In the genomic region with DNA sequence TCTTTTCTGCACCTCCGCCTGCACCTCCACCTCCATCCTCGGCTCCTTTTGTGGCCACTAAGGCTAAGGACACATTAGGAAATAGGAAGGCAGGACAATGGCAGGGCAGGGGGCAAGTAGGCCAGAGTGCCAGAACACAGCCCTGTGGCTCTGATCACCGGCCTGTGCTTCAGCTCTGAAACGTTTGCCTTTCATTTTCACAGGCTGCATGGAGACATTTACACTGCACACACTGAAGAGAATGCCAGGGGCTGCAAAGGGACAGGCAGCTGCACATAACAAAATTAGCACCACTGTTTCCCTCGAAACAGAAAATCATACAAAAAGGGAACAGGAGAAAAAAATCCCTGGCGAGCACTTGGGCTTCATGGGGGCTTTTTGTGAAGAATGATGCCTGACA, we compare ENCODE assay signal across 20 mouse cellular contexts.
A peak's percentile ranks its signal among the peaks of the same experiment; 100 is the strongest.
DNase-seq lines count a peak whose midpoint lies in the region; ATAC-seq lines count a peak whose summit lies in the region.
"Had no signal": no experiment of that assay in that cellular context is flagged by ENCODE, and none has a peak within 500 bp of the region (broad histone marks: within the 10 kb centered on the region; RNA-seq: fewer than 3 reads in every experiment).

No protein-coding gene starts in this region.

- H3K36me3 ChIP-seq in midbrain, embryonic 14.5 days (ENCODE audit: control insufficient read depth, insufficient read depth, low read length), result no peaks in the 10 kb centered on the region
- H3K36me3 ChIP-seq in midbrain, embryonic 13.5 days, result no peaks in the 10 kb centered on the region
- H3K36me3 ChIP-seq in hindbrain, embryonic 15.5 days, result no peaks in the 10 kb centered on the region
- no peaks in the 10 kb centered on the region for H3K36me3 ChIP-seq in neural tube, embryonic 15.5 days
- H3K36me3 ChIP-seq: heart, embryonic 15.5 days; liver, embryonic 12.5 days; stomach, embryonic 15.5 days had no signal

- DNase-seq in heart, adult 11 months, result peak; percentile 72
- DNase-seq in heart, postnatal 4 days, result no peak
- no peak for DNase-seq in midbrain, embryonic 14.5 days
- DNase-seq in urinary bladder, postnatal 14 days (ENCODE audit: low spot score), result no peak
- no peak for DNase-seq in cerebellum, postnatal 14 days
- DNase-seq: B cell, adult 2 months; cerebellum, adult 2 months; gastrocnemius, postnatal 25 days; kidney, adult 11 months; kidney, postnatal 10 days; left cerebral cortex, postnatal 4 days; lung, embryonic 14.5 days; lung, postnatal 36 days; retina, postnatal 1 day had no signal

- 17% methylated on average over 6 of the region's 6 CpGs for whole genome bisulfite sequencing in midbrain, embryonic 14.5 days
- 20% methylated on average over 6 of the region's 6 CpGs for WGBS in midbrain, embryonic 13.5 days
- 18% methylated on average over 6 of the region's 6 CpGs for WGBS in hindbrain, embryonic 15.5 days
- WGBS in neural tube, embryonic 15.5 days, result 21% methylated on average over 6 of the region's 6 CpGs

- no peak overlapping the region for H3K4me3 ChIP-seq in midbrain, embryonic 14.5 days (replicated peaks; ENCODE audit: low read depth, low read length)
- H3K4me3 ChIP-seq in midbrain, embryonic 13.5 days (replicated peaks), result no peak overlapping the region
- H3K4me3 ChIP-seq in hindbrain, embryonic 15.5 days, result no peak overlapping the region
- H3K4me3 ChIP-seq in neural tube, embryonic 15.5 days (replicated peaks), result no peak overlapping the region
- H3K4me3 ChIP-seq: heart, embryonic 15.5 days; liver, embryonic 12.5 days; stomach, embryonic 15.5 days had no signal

- no peaks in the 10 kb centered on the region for H3K4me1 ChIP-seq in midbrain, embryonic 14.5 days (ENCODE audit: control insufficient read depth, insufficient read depth, low read length)
- peaks cover 14% of the 10 kb centered on the region for H3K4me1 ChIP-seq in midbrain, embryonic 13.5 days (replicated peaks)
- peaks cover 22% of the 10 kb centered on the region for H3K4me1 ChIP-seq in hindbrain, embryonic 15.5 days (replicated peaks)
- H3K4me1 ChIP-seq in neural tube, embryonic 15.5 days, result peaks cover 10% of the 10 kb centered on the region
- H3K4me1 ChIP-seq: heart, embryonic 15.5 days; liver, embryonic 12.5 days; stomach, embryonic 15.5 days had no signal

- 0 out of 2 replicates have a peak overlapping the region, but pooled peaks have one; percentile 49 for H3K27ac ChIP-seq in midbrain, embryonic 14.5 days (replicated peaks; ENCODE audit: low read depth, low read length)
- no peak overlapping the region for H3K27ac ChIP-seq in midbrain, embryonic 13.5 days
- 0 out of 2 replicates have a peak overlapping the region, but pooled peaks have one; percentile 35 for H3K27ac ChIP-seq in hindbrain, embryonic 15.5 days (replicated peaks)
- H3K27ac ChIP-seq in neural tube, embryonic 15.5 days (replicated peaks), result peak overlapping the region; percentile 14; the same call in 1 of the 2 replicates
- H3K27ac ChIP-seq: heart, embryonic 15.5 days; liver, embryonic 12.5 days; stomach, embryonic 15.5 days had no signal

- no peak overlapping the region for H3K4me2 ChIP-seq in midbrain, embryonic 14.5 days (ENCODE audit: low read length)
- H3K4me2 ChIP-seq in midbrain, embryonic 13.5 days (replicated peaks), result no peak overlapping the region
- no peak overlapping the region for H3K4me2 ChIP-seq in hindbrain, embryonic 15.5 days
- H3K4me2 ChIP-seq in neural tube, embryonic 15.5 days, result no peak overlapping the region
- H3K4me2 ChIP-seq: heart, embryonic 15.5 days; liver, embryonic 12.5 days; lung, embryonic 14.5 days; stomach, embryonic 15.5 days had no signal

- H3K27me3 ChIP-seq in midbrain, embryonic 14.5 days (ENCODE audit: control insufficient read depth, insufficient read depth, low read length), result no peaks in the 10 kb centered on the region
- H3K27me3 ChIP-seq in midbrain, embryonic 13.5 days, result no peaks in the 10 kb centered on the region
- no peaks in the 10 kb centered on the region for H3K27me3 ChIP-seq in hindbrain, embryonic 15.5 days
- H3K27me3 ChIP-seq in neural tube, embryonic 15.5 days (replicated peaks), result no peaks in the 10 kb centered on the region
- H3K27me3 ChIP-seq: heart, embryonic 15.5 days; liver, embryonic 12.5 days; stomach, embryonic 15.5 days had no signal

- 0 out of 2 replicates have a peak overlapping the region, but pooled peaks have one; percentile 23 for H3K9ac ChIP-seq in midbrain, embryonic 14.5 days (replicated peaks; ENCODE audit: low read length)
- no peak overlapping the region for H3K9ac ChIP-seq in midbrain, embryonic 13.5 days (replicated peaks)
- no peak overlapping the region for H3K9ac ChIP-seq in hindbrain, embryonic 15.5 days
- no peak overlapping the region for H3K9ac ChIP-seq in neural tube, embryonic 15.5 days (replicated peaks)
- H3K9ac ChIP-seq: heart, embryonic 15.5 days; liver, embryonic 12.5 days; lung, embryonic 14.5 days; stomach, embryonic 15.5 days had no signal

- ATAC-seq in midbrain, embryonic 14.5 days (ENCODE audit: low FRiP score, low TSS enrichment), result no peak
- no peak for ATAC-seq in midbrain, embryonic 13.5 days
- ATAC-seq in hindbrain, embryonic 15.5 days (ENCODE audit: low FRiP score, low read depth), result no peak
- ATAC-seq in neural tube, embryonic 15.5 days (ENCODE audit: low FRiP score), result no peak
- ATAC-seq: liver, embryonic 12.5 days had no signal

- H3K9me3 ChIP-seq in midbrain, embryonic 14.5 days (ENCODE audit: control insufficient read depth, low read length), result no peaks in the 10 kb centered on the region
- no peaks in the 10 kb centered on the region for H3K9me3 ChIP-seq in midbrain, embryonic 13.5 days
- no peaks in the 10 kb centered on the region for H3K9me3 ChIP-seq in hindbrain, embryonic 15.5 days
- no peaks in the 10 kb centered on the region for H3K9me3 ChIP-seq in neural tube, embryonic 15.5 days (replicated peaks)
- H3K9me3 ChIP-seq: heart, embryonic 15.5 days; liver, embryonic 12.5 days; stomach, embryonic 15.5 days had no signal
